Mouse (Mus musculus) liver, embryonic 11.5 days (tissue): ENCODE measurements around the gene Adra1d. TPM values are rescaled to one million over a fixed set of nuclear protein-coding genes. Genes with fewer than 3 reads are reported as not detected.

Experiments used
- ATAC-seq: fragments of 200-750 bp; cut with Nextera tagmentation; replicated peaks from 2 replicates; pipeline ENCODE4 v1.8.0; 2017; ENCODE audit warnings: moderate number of reproducible peaks, mild to moderate bottlenecking, moderate TSS enrichment, moderate library complexity; ENCODE audit not compliant: low FRiP score
- DNase-seq: peaks from one replicate; pipeline ENCODE4 v3.0.0-alpha.2; 2017; ENCODE audit warnings: low spot score
- H3K27ac ChIP-seq: fragments of 300-500 bp; sonication (generic); 2 replicates; pipeline ENCODE4 v1.5.1; 2014; ENCODE audit warnings: mild to moderate bottlenecking, low read depth, low read length, control low read depth
- H3K27me3 ChIP-seq: fragments of 300-500 bp; sonication (generic); replicated peaks from 2 replicates; pipeline ENCODE4 v1.6.1; 2014; ENCODE audit warnings: low read length, mixed read lengths; ENCODE audit not compliant: control insufficient read depth, insufficient read depth
- H3K36me3 ChIP-seq: fragments of 300-500 bp; sonication (generic); 2 replicates; pipeline ENCODE4 v1.6.1; 2014; ENCODE audit warnings: mild to moderate bottlenecking, low read length, moderate library complexity, mixed read lengths; ENCODE audit not compliant: control insufficient read depth, insufficient read depth
- H3K4me1 ChIP-seq: fragments of 300-500 bp; sonication (generic); replicated peaks from 2 replicates; pipeline ENCODE4 v1.6.1; 2014; ENCODE audit warnings: low read length, mixed read lengths; ENCODE audit not compliant: control insufficient read depth, insufficient read depth
- H3K4me2 ChIP-seq: fragments of 300-500 bp; sonication (generic); 2 replicates; pipeline ENCODE4 v1.6.1; 2014; ENCODE audit warnings: mild to moderate bottlenecking, control low read depth, moderate library complexity
- H3K4me3 ChIP-seq: fragments of 300-500 bp; sonication (generic); 2 replicates; pipeline ENCODE4 v1.5.1; 2014; ENCODE audit warnings: low read depth, low read length, control low read depth
- H3K9ac ChIP-seq: fragments of 300-500 bp; sonication (generic); 2 replicates; pipeline ENCODE4 v1.6.1; 2014; ENCODE audit warnings: low read depth, low read length, control low read depth
- H3K9me3 ChIP-seq: fragments of 300-500 bp; sonication (generic); 2 replicates; pipeline ENCODE4 v1.6.1; 2016; ENCODE audit warnings: low read length, inconsistent platforms, mixed read lengths; ENCODE audit not compliant: control insufficient read depth
- WGBS: fragments of 180-500 bp; shearing (Covaris S2); extraction: QIAGEN DNeasy Blood & Tissue Kit; methylation state at CpG from one replicate; pipeline ENCODE4 v1.1.7; 2014; 5-methylcytosine and 5-hydroxymethylcytosine counted together
- polyA plus RNA-seq: library from polyadenylated mRNA; unstranded; fragments of >200 nt; fragmentation: Nextera tagmentation; extraction: Ambion mirVana; gene quantifications from 2 replicates; pipeline ENCODE4 v1.2.1, GENCODE M21; 2014

The Adra1d gene
- polyA plus RNA-seq, 1 experiment from 2014 or later = 1.5 TPM

DNA sequence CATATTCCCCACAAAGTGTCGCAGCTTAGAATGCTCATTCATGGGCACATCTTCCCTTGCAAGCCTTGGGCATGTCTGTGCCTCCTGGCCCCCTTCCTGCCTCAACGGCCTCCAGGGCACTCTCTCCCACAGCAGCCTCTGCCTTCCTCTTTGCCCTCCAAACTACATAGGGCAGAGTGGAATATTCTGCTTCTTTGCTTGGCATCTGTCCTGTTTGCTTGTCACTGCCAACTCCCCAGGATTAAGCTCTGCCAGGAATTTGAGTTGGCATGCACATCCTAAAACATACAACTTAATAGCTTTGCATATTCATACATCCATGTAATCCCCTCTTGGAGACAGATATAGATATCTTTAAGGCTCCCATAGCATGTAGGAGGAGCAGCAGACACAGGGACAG is 4.2 kb downstream of the Adra1d start:
- Histone ChIP-seq H3K36me3 (no peaks in the 10 kb centered on the region), H3K9me3 (no peaks in the 10 kb centered on the region), H3K4me1 (no peaks in the 10 kb centered on the region; the same call in 1 of the 2 replicates), H3K27me3 (peaks cover 55% of the 10 kb centered on the region), H3K9ac (no peak overlapping the region), H3K4me3 (no peak overlapping the region), H3K4me2 (no peak overlapping the region), H3K27ac (no peak overlapping the region)
- ATAC-seq (no peak), DNase-seq (no peak)
- WGBS = 70% methylated on average over 2 of the region's 2 CpGs

DNA sequence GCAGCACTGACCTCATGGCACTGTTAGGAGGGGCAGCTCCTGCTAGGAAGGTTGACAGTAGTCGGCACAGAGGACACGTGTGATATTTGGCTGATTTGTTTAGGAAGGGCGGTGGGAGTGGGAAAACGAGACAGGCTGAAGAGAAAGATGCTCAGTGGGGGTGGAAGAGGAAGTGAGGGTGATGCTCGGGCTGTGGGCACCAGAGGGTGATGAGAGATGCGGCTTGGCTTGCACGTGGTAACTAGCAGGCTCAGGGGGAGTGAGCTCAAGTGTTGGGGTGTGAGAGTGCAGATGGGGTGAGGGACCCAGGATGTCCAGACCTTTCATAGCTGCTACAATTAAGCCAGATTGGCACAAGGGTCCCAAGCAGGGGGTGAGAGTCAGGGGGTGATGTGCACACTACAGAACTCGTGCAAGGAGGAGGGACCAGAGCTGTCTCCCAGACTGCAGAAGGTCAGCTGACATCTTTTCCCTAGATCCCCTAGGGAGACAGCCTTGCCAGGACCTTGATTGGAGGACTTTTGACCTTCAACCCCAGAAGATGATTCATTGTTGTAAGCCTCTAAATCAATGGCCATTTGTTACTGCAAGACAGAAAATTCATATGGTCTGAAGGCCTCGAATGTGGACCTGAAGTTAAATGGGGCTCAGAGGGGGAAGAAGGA is 9.2 kb downstream of the Adra1d start:
- Histone ChIP-seq H3K9me3 (no peaks in the 10 kb centered on the region), H3K27ac (no peak overlapping the region), H3K4me1 (no peaks in the 10 kb centered on the region), H3K4me3 (no peak overlapping the region), H3K36me3 (no peaks in the 10 kb centered on the region), H3K27me3 (peaks cover 52% of the 10 kb centered on the region), H3K4me2 (no peak overlapping the region), H3K9ac (no peak overlapping the region)
- 24% methylated on average over 9 of the region's 9 CpGs for WGBS
- ATAC-seq = no peak
- DNase-seq = no peak

DNA sequence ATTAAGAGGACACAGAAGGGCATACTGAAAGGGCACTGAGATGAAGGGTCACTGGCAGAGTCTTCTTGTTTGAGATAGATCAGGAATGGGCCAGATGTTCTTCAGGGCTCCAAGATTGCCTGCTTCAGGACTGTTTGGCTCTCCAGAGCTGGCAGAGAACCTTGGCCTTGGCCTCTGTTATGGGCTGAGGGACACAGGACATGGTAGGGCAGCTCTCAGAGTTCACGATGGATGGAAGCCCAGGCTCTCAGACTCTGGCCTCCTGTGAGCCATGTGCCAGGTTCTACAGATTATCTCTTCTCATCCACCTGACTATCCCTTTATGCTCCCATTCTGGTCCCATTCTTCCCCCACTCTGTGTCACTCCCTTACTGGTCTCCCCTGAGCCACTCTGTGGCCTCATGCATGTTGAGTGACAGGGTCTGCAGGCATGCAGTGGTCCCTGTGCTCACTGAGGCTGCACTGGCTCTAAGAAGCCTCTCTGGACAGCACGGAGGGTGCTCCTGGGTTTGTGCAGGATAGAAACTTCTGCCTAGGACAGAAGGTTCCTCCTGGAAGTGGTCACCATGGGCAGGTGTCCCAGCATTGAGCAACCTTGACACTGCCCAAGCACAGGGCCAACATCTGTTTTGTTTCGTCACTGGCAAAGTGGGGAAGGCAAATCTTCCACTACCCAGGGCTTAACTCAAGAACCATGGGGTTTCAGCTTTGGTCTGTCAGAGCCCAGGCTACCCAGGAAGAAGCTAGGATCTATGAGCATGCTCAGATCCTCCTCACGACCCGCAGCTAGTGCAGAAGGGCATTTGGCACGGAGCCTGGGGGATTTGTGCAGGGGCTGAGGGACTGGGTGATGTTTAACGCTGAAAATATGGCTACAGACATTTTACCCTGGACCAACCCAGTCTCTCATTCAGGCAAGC is 10.1 kb downstream of the Adra1d start:
- H3K27ac ChIP-seq = no peak overlapping the region
- no peak overlapping the region for H3K4me2 ChIP-seq
- no peaks in the 10 kb centered on the region for H3K9me3 ChIP-seq
- DNase-seq (no peak), ATAC-seq (no peak)
- WGBS = 55% methylated on average over 7 of the region's 7 CpGs
- H3K27me3 ChIP-seq = peaks cover 55% of the 10 kb centered on the region
- H3K4me3 ChIP-seq = no peak overlapping the region
- H3K9ac ChIP-seq = no peak overlapping the region
- no peaks in the 10 kb centered on the region for H3K36me3 ChIP-seq
- H3K4me1 ChIP-seq = no peaks in the 10 kb centered on the region

DNA sequence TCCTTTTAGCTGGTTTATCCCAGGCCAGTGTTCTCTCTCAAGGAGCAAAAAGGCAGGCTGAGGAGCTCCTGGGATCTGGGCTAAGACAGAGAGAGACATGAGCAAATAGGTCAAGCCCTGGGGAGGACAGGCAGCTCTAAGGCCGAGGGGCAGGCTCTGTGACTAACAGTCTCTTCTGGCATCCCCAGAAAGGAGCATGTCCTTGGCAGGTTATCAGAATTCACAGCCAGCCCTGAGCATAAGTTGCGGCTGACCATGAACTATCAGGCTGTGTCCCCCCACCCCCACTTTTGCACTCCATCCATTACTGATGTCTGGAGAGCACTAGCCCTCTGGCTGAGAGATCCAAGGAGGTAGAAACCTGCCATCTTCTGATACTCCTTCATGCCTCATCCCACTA is 11.2 kb downstream of the Adra1d start:
- no peak for ATAC-seq
- Histone ChIP-seq H3K9me3 (no peaks in the 10 kb centered on the region), H3K4me2 (no peak overlapping the region), H3K9ac (no peak overlapping the region), H3K4me3 (no peak overlapping the region), H3K27ac (no peak overlapping the region), H3K4me1 (no peaks in the 10 kb centered on the region; the same call in 1 of the 2 replicates), H3K36me3 (no peaks in the 10 kb centered on the region), H3K27me3 (peaks cover 58% of the 10 kb centered on the region)
- DNase-seq = no peak
- WGBS = 53% methylated on average over 2 of the region's 2 CpGs

DNA sequence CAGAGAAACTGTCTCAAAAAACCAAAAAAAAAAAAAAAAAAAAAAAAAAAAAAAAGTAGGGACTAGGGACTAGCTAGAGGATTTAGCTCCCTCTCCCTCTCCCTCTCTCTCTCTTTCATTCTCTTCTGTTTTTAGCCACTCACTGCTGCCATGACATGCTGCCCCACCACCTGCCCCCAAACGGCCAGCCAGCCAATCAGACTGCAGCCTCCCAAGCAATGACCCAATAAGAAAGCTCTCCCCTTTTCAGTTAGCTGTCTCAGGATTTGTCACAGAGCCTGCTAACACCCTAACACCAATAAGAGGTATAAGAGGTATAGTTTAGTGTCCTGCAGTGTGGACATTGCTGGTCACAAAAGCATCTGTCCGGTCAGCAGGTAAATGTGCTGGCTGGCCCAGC is 11.6 kb downstream of the Adra1d start:
- no peak overlapping the region for H3K4me3 ChIP-seq
- ATAC-seq = no peak
- no peaks in the 10 kb centered on the region for H3K9me3 ChIP-seq
- no peak overlapping the region for H3K4me2 ChIP-seq
- no peak for DNase-seq
- no peaks in the 10 kb centered on the region for H3K36me3 ChIP-seq
- WGBS = 62% methylated on average over 2 of the region's 2 CpGs
- H3K4me1 ChIP-seq = no peaks in the 10 kb centered on the region; the same call in 1 of the 2 replicates
- H3K9ac ChIP-seq = no peak overlapping the region
- no peak overlapping the region for H3K27ac ChIP-seq
- peaks cover 62% of the 10 kb centered on the region for H3K27me3 ChIP-seq

DNA sequence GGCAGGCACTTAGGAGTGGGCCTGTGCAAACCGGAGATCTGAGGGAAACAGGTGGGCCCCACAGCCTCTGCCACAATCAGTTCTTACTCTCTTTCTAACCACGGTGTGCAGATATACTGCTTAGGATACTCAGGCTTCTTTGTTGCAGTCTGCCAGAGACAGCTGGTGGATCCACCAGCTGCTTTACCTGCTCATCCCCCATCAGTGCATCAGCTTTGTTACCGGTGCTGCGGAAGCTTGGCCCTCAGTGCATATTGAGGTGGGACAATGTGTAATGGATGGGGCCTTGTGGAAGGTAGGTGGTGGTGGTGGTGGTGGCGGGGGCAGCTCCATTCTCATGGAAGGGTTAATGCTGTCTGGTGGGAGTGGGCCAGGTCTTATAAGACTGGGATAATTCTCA is 13.0 kb downstream of the Adra1d start:
- H3K27ac ChIP-seq = no peak overlapping the region
- H3K4me1 ChIP-seq = no peaks in the 10 kb centered on the region; the same call in 1 of the 2 replicates
- H3K9me3 ChIP-seq = no peaks in the 10 kb centered on the region
- ATAC-seq (no peak), DNase-seq (no peak)
- WGBS = 74% methylated on average over 5 of the region's 5 CpGs
- no peak overlapping the region for H3K4me3 ChIP-seq
- H3K36me3 ChIP-seq = no peaks in the 10 kb centered on the region
- H3K4me2 ChIP-seq = no peak overlapping the region
- H3K9ac ChIP-seq = no peak overlapping the region
- peaks cover 60% of the 10 kb centered on the region for H3K27me3 ChIP-seq

DNA sequence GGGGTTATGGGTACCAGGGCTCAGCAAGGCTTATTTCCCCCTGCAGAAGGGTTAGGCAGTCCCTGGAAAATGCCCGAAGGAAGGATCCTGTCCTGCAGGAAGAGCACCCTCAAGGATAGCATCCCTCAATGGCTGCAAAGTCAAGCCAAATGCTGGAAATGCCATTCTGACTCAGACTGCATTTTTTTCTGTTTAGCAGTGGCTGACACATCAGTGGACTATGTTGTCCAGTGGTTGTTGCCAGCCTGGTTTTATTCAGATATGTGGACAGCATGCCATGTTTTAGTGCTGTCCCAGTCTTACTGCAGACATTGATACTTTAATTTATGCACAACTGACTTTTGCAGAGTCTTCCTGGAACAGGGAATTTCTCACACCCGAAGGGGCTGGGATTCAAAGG is 13.8 kb downstream of the Adra1d start:
- Histone ChIP-seq H3K27me3 (peaks cover 63% of the 10 kb centered on the region), H3K36me3 (no peaks in the 10 kb centered on the region), H3K4me3 (no peak overlapping the region), H3K9ac (no peak overlapping the region), H3K4me2 (no peak overlapping the region), H3K9me3 (no peaks in the 10 kb centered on the region), H3K27ac (no peak overlapping the region), H3K4me1 (no peaks in the 10 kb centered on the region; the same call in 1 of the 2 replicates)
- 53% methylated on average over 2 of the region's 2 CpGs for WGBS
- no peak for DNase-seq
- ATAC-seq = no peak

DNA sequence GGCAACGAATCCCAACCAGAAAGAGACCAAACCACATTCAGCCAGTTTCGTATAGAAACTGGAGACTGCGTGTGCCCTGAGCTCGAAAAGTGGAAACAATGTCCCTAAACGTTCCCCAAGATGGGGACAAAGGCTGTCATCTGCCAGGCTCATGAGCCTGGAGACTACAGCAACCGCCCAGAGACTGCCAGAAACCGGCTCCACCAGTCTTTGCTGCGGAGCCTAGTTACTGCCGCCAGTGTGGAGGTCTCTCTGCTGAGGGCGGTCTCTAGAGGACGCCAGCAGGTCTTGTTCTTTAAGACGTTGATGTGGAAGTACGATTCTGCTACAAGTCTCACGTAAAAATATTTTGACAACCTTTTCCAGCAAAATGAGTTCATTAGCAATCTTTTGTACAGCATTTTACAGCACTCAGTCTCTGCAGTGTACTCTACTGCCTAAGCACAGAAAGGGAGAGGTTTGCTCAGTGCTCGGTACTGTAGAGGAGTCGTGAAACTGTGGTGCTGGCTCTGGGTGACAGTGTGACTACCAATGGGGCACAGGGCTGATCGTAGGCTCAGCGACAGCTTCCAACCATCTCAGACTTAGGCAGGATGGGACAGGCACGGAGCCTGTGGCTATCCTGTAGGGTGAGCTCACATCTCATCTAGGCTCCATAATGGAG is 15.2 kb downstream of the Adra1d start:
- WGBS = 11% methylated on average over 19 of the region's 19 CpGs
- DNase-seq = no peak
- no peak overlapping the region for H3K4me3 ChIP-seq
- H3K9ac ChIP-seq = no peak overlapping the region
- no peaks in the 10 kb centered on the region for H3K36me3 ChIP-seq
- no peak overlapping the region for H3K4me2 ChIP-seq
- no peak overlapping the region for H3K27ac ChIP-seq
- no peaks in the 10 kb centered on the region; the same call in 1 of the 2 replicates for H3K4me1 ChIP-seq
- peaks cover 53% of the 10 kb centered on the region for H3K27me3 ChIP-seq
- no peaks in the 10 kb centered on the region for H3K9me3 ChIP-seq
- ATAC-seq = no peak
